Mouse (Mus musculus): ENCODE measurements at regions not wholly inside any gene's neighbourhood (a gene's known extent, or its start where the extent isn't known, plus 50 kb on each side); places are given as distances from the start of the nearest gene placed in this dataset.

DNA sequence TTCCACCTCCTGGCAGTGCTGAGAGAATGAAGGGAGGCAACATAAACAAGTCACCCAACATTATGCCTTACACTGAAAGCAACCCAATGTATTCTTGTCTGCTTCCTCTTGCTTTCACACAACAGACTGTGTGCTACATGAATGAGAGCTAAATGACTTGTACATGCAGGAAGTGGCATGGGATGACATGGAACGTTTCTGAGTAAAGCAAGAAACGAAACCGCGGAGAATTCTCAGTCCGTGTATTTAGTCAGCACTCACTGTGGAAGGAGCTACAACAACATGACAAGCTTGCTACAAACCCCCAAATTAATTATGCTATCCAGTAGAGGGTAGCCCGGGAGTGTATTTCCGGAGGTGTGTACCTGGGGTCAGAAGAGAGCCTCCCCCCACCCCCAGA lies 349.4 kb upstream of the Fam92a start:
- 91% methylated on average over 7 of the region's 7 CpGs for WGBS
- DNase-seq (ENCODE audit: low spot score) (no peak), ATAC-seq (no peak)
- no peak overlapping the region for H3K4me3 ChIP-seq (ENCODE audit: low read length)
- TF ChIP-seq CTCF (IDR thresholded peaks at IDR 0.05; ENCODE audit: low read depth) = no peak
- H3K27me3 ChIP-seq (ENCODE audit: insufficient read depth, low read length) = no peaks in the 10 kb centered on the region
- no peak overlapping the region for H3K9ac ChIP-seq (replicated peaks; ENCODE audit: low read length)
- no peak overlapping the region for H3K4me2 ChIP-seq (ENCODE audit: low read depth, low read length)
- H3K4me1 ChIP-seq (ENCODE audit: insufficient read depth, low read length) = peaks cover 2% of the 10 kb centered on the region; the same call in 1 of the 2 replicates
- no peak overlapping the region for H3K27ac ChIP-seq
- H3K36me3 ChIP-seq (ENCODE audit: insufficient read depth, low read length) = no peaks in the 10 kb centered on the region
- no peaks in the 10 kb centered on the region for H3K9me3 ChIP-seq (ENCODE audit: low read length)

DNA sequence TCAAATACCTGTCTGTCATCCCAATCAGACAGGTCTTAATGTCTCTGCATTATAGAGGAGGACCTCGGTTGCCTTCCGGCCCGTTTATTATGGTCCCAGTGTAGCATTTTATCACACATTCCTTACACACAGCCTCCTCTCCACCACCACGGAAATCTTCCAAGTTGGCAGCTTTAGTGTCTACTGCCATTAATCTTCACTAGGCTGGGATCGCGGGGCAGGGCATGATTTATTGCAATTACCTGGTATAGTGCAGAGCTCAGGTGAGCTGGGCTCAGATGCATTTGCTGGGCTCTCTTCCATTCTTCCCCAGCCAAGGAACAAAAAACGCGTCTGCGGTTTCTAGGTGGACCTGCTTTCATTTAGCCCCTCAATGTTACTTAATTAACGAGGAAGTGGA lies 344.7 kb upstream of the Fam92a start:
- H3K4me2 ChIP-seq (ENCODE audit: low read depth, low read length) = no peak overlapping the region
- H3K27me3 ChIP-seq (ENCODE audit: insufficient read depth, low read length) = no peaks in the 10 kb centered on the region
- H3K4me3 ChIP-seq (ENCODE audit: low read length) = no peak overlapping the region
- H3K4me1 ChIP-seq (ENCODE audit: insufficient read depth, low read length) = peaks cover 2% of the 10 kb centered on the region; the same call in 1 of the 2 replicates
- ATAC-seq = no peak
- WGBS = 82% methylated on average over 10 of the region's 10 CpGs
- TF ChIP-seq CTCF (IDR thresholded peaks at IDR 0.05; ENCODE audit: low read depth) = no peak
- no peaks in the 10 kb centered on the region for H3K9me3 ChIP-seq (ENCODE audit: low read length)
- DNase-seq (ENCODE audit: low spot score) = peak; percentile 23
- no peak overlapping the region for H3K27ac ChIP-seq
- no peaks in the 10 kb centered on the region for H3K36me3 ChIP-seq (ENCODE audit: insufficient read depth, low read length)
- H3K9ac ChIP-seq (replicated peaks; ENCODE audit: low read length) = no peak overlapping the region

DNA sequence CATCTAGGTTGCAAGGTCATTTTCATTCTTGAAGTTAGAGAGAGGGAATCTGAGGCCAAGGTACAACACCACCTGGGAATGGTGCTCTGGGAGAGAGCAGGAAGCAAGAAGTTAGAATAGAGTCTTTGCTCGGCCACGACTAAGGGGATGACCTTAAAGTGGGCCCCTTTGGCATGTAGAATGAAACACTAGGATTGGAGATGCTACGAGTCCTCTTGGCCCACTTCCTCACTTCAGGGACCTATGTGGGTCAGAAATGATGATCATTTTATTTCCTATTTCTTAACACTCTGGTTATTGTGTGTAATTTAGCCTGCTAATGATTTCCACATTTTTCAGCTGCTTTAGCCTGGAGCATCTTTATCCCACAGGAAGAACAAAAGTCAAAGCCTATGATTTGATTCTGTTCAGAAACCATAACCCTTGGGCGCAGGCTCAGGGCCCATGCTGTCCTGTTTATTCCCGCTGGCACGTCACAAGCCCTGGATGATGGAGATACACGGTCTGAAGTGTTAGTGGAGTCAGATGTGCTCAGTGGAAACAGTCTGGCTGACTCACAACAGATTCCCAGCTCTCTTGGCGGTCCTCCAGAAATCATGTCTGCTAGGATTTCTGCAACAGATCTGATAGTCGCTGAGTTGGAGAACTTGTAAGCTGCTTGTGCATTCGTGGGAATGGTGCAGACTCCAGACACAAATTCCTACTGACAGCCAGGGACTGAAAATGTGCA lies 340.0 kb upstream of the Fam92a start:
- peaks cover 10% of the 10 kb centered on the region for H3K4me1 ChIP-seq (ENCODE audit: insufficient read depth, low read length)
- WGBS = 45% methylated on average over 10 of the region's 10 CpGs
- DNase-seq (ENCODE audit: low spot score) (peak; percentile 84), ATAC-seq (peak; percentile 70; the same call in 1 of the 2 replicates)
- H3K36me3 ChIP-seq (ENCODE audit: insufficient read depth, low read length) = no peaks in the 10 kb centered on the region
- H3K9me3 ChIP-seq (ENCODE audit: low read length) = no peaks in the 10 kb centered on the region
- no peak for TF ChIP-seq CTCF (IDR thresholded peaks at IDR 0.05; ENCODE audit: low read depth)
- no peak overlapping the region for H3K4me2 ChIP-seq (ENCODE audit: low read depth, low read length)
- H3K27ac ChIP-seq = no peak overlapping the region
- no peak overlapping the region for H3K4me3 ChIP-seq (ENCODE audit: low read length)
- no peaks in the 10 kb centered on the region for H3K27me3 ChIP-seq (ENCODE audit: insufficient read depth, low read length)
- no peak overlapping the region for H3K9ac ChIP-seq (replicated peaks; ENCODE audit: low read length)

DNA sequence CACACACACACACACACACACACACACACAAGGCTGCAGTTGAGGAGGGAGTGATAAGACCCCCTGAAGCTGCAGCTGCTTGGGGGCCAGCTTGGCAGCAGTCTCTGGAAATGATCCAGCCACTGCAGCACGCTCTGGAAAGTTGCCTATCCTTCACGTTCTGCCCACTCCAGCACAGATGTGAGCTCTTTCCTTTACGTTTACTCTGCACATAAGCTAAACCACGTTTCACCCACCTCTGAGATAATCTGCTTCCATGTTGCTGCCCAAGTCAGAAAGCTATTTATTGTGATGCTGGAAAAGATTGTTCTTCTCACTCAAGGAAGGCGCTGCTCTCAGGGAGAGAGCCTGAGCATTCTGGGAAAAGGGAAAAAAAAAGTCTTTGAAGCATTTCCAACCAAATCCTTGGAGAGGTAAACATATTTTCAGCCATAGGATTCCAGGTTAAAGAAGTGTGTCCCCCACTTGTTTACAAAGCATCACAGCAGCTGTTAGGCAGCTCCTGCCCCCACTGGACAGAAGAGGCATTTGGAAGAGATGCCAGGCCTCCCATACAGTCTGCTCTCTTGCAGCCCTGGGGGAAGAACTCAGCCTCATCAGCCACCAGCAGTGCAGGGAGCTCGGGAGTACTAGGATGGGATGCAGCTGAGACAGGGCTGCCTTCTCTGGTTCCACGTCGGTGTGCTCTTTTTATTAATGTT lies 335.2 kb upstream of the Fam92a start:
- Histone ChIP-seq H3K9me3 (ENCODE audit: low read length) (no peaks in the 10 kb centered on the region), H3K4me3 (ENCODE audit: low read length) (no peak overlapping the region), H3K4me2 (ENCODE audit: low read depth, low read length) (peak overlapping the region; percentile 27; the same call in 1 of the 2 replicates), H3K4me1 (ENCODE audit: insufficient read depth, low read length) (peaks cover 16% of the 10 kb centered on the region), H3K27me3 (ENCODE audit: insufficient read depth, low read length) (no peaks in the 10 kb centered on the region), H3K9ac (replicated peaks; ENCODE audit: low read length) (no peak overlapping the region), H3K36me3 (ENCODE audit: insufficient read depth, low read length) (no peaks in the 10 kb centered on the region), H3K27ac (peak overlapping the region; percentile 21; the same call in 1 of the 2 replicates)
- WGBS = 11% methylated on average over 8 of the region's 8 CpGs
- ATAC-seq (peak; percentile 88), DNase-seq (ENCODE audit: low spot score) (peak; percentile 79)
- TF ChIP-seq CTCF (IDR thresholded peaks at IDR 0.05; ENCODE audit: low read depth) = peak; percentile 58

DNA sequence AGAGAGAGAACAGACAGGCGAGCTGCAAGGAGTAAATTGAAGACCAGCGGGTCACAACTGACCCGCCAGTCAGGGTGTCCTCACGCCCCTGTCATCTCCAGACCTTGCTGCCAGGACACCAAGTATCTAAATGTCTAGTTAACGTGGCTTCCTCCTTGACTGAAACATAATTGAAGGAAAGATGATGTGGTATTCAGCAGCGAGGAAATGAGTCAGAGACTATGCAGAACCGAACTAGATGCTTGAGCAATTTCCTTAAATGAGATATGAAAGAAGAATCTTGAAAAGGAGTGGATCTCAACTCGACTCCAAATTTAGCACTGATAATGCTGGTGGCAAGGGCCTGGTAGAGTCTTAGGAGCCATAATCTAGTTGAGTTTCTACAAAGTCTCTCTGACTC lies 329.3 kb upstream of the Fam92a start:
- no peak for TF ChIP-seq CTCF (IDR thresholded peaks at IDR 0.05; ENCODE audit: low read depth)
- Histone ChIP-seq H3K27ac (no peak overlapping the region), H3K27me3 (ENCODE audit: insufficient read depth, low read length) (no peaks in the 10 kb centered on the region), H3K4me1 (ENCODE audit: insufficient read depth, low read length) (0 out of 2 replicates have a peak, but pooled peaks cover 3% of the 10 kb centered on the region), H3K9me3 (ENCODE audit: low read length) (no peaks in the 10 kb centered on the region), H3K9ac (replicated peaks; ENCODE audit: low read length) (no peak overlapping the region), H3K36me3 (ENCODE audit: insufficient read depth, low read length) (no peaks in the 10 kb centered on the region), H3K4me3 (ENCODE audit: low read length) (no peak overlapping the region), H3K4me2 (ENCODE audit: low read depth, low read length) (no peak overlapping the region)
- ATAC-seq = no peak
- no peak for DNase-seq (ENCODE audit: low spot score)
- 88% methylated on average over 8 of the region's 8 CpGs for whole genome bisulfite sequencing

DNA sequence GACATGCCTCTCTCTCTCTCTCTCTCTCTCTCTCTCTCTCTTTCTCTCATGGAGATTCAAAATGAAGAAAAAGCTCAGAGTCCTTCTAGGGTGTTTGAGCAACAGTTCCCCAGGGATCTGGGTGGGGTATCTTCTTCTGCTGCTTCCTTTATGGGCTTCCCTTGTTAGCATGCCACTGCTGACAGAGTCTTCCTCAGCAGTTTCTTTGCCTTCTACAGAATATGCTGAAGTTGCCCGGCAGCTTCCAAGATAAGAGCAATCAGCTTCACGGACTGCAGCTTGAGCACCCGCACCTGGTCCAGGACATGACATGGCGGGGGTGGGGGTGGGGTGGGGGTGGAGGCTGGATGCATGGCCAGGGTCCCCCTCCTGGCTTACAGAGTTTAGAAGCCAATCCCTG lies 326.6 kb upstream of the Fam92a start:
- TF ChIP-seq CTCF (IDR thresholded peaks at IDR 0.05; ENCODE audit: low read depth) = no peak
- H3K9me3 ChIP-seq (ENCODE audit: low read length) = no peaks in the 10 kb centered on the region; the same call in 1 of the 2 replicates
- DNase-seq (ENCODE audit: low spot score) (no peak), ATAC-seq (no peak)
- no peak overlapping the region for H3K4me2 ChIP-seq (ENCODE audit: low read depth, low read length)
- H3K9ac ChIP-seq (replicated peaks; ENCODE audit: low read length) = no peak overlapping the region
- H3K4me1 ChIP-seq (ENCODE audit: insufficient read depth, low read length) = no peaks in the 10 kb centered on the region
- H3K27ac ChIP-seq = no peak overlapping the region
- no peaks in the 10 kb centered on the region for H3K27me3 ChIP-seq (ENCODE audit: insufficient read depth, low read length)
- no peak overlapping the region for H3K4me3 ChIP-seq (ENCODE audit: low read length)
- 87% methylated on average over 4 of the region's 4 CpGs for WGBS
- H3K36me3 ChIP-seq (ENCODE audit: insufficient read depth, low read length) = no peaks in the 10 kb centered on the region

DNA sequence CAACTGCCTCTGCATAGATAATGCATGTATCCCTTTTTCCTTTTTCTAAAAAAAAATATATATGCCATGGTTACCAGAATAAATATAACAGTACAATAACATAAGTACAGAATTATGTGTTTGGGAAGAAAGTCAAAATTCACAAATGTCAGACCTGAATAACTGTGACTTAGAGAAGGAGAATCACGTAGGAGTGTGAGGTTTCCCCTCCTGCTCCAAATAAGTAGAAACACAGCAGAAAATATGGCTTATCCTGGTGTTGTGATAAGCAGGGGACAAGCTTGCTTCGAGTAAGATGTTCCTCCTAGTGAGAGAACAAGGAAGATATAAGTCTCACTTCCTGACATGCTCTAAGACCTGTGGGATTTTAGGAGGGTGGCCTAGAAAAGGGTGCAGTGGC lies 320.7 kb upstream of the Fam92a start:
- Histone ChIP-seq H3K4me3 (ENCODE audit: low read length) (no peak overlapping the region), H3K27me3 (ENCODE audit: insufficient read depth, low read length) (no peaks in the 10 kb centered on the region), H3K4me2 (ENCODE audit: low read depth, low read length) (no peak overlapping the region), H3K9ac (replicated peaks; ENCODE audit: low read length) (no peak overlapping the region), H3K36me3 (ENCODE audit: insufficient read depth, low read length) (no peaks in the 10 kb centered on the region), H3K9me3 (ENCODE audit: low read length) (no peaks in the 10 kb centered on the region; the same call in 1 of the 2 replicates), H3K27ac (no peak overlapping the region), H3K4me1 (ENCODE audit: insufficient read depth, low read length) (no peaks in the 10 kb centered on the region)
- WGBS = 66% methylated on average over 2 of the region's 2 CpGs
- DNase-seq (ENCODE audit: low spot score) (no peak), ATAC-seq (no peak)
- TF ChIP-seq CTCF (IDR thresholded peaks at IDR 0.05; ENCODE audit: low read depth) = no peak
